Comparison of ENCODE assay signal across 19 mouse cellular contexts in genomic region chr11:87743691-87744090, GRCm38 (mm10). TPM values are rescaled to one million over a fixed set of nuclear protein-coding genes. Genes with fewer than 3 reads are reported as not detected.
"Had no signal": no experiment of that assay in that cellular context is flagged by ENCODE, and none has a peak within 500 bp of the region (broad histone marks: within the 10 kb centered on the region; RNA-seq: fewer than 3 reads in every experiment).

No protein-coding gene starts in this region.

- H3K4me2 ChIP-seq: limb, embryonic 13.5 days; midbrain, embryonic 12.5 days; midbrain, embryonic 15.5 days had no signal

- H3K27me3 ChIP-seq: midbrain, embryonic 12.5 days; midbrain, embryonic 15.5 days had no signal

- DNase-seq: kidney, adult 2 months; kidney, postnatal 25 days; layer of hippocampus, adult 9-11 months; lung, adult 2 months; lung, postnatal 14 days; lung, postnatal 4 days; thymus, postnatal 4 days had no signal

- H3K4me3 ChIP-seq: limb, embryonic 10.5 days; limb, embryonic 13.5 days; midbrain, embryonic 12.5 days; midbrain, embryonic 15.5 days; myocyte had no signal

- H3K27ac ChIP-seq: hindbrain, postnatal 0 days; kidney, postnatal 0 days; limb, embryonic 10.5 days; limb, embryonic 13.5 days; liver, embryonic 14.5 days; midbrain, embryonic 12.5 days; midbrain, embryonic 15.5 days had no signal

- H3K9me3 ChIP-seq: limb, embryonic 10.5 days; limb, embryonic 13.5 days; midbrain, embryonic 12.5 days; midbrain, embryonic 15.5 days had no signal

- ATAC-seq: hindbrain, postnatal 0 days; intestine, postnatal 0 days; midbrain, embryonic 15.5 days had no signal

- H3K9ac ChIP-seq: limb, embryonic 13.5 days; liver, embryonic 14.5 days; midbrain, embryonic 12.5 days; midbrain, embryonic 15.5 days had no signal

- H3K4me1 ChIP-seq: midbrain, embryonic 12.5 days; midbrain, embryonic 15.5 days had no signal

RNA-seq across cellular contexts. Expression of gene Mpo, which starts 49.7 kb away (rescaled TPM):
- total RNA-seq: left cerebral cortex, postnatal 25 days; liver, adult 2 months; monocyte, adult 5-6 weeks had no signal
- polyA plus RNA-seq: myocyte had no signal
